Mouse (Mus musculus): Measurements from ENCODE around the gene Gata1.
"Not testable (repeated sequence)": the region's sequence is repeated elsewhere in the genome, so short reads cannot be mapped to it uniquely, and the experiment has no call there.

Gata1 gene

DNA sequence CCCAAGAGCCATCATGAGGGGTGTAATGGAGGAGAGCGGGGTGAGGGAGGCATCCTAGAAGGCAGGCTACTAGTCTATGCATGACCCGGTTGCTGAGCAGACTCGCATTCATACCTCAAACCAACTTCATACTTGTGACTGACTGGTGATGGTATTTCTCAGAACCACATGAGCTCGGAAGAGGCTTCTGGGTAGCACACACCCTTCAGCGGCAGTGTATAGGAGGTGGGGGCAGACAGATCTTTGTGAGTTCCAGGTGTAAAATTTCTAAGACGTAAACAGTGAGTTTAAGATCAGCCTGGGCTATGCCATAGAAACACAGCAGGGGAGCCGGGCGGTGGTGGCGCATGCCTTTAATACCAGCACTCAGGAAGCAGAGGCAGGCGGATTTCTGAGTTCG lies at the start of gene Gata1:
Gene Gata1 (minus strand): TSS at position 180 of the 400 bp plus-strand sequence.
- DNase-seq = no peak

DNA sequence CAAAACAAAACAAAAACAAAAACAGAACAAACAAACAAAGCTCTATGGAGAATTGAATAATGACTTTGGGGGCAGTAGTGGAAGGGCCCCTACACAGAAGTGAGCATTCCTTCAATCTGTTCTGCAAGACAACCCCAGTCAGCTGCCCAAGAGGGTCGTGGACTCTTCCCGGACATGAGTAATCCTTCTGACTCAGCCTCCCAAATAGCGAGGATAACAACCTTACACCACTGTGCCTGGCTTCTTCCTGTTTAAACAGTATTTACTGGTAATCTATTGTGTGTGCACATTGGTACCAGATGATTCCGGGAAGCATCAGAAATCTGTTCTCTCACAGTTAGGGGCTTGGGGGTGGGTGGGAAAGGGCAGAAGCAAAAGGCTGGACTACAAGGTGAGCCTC lies 48.9 kb upstream of the Gata1 start:
- no peak for DNase-seq

DNA sequence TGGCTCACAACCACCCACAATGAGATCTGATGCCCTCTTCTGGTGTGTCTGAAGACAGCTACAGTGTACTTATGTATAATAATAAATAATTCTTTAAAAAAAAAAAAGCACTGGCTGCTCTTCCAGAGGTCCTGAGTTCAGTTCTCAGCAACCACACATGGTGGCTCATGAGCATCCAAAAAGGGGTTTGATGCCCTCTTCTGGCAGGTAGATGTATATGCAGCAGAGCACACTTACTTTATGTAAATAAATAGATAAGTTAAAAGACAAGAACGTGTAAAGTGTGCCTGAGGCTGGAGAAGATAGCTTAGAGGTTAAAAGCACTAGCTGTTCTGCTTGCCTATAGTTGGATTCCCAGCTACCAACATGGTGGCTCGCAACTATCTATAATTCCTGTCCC lies 46.9 kb upstream of the Gata1 start:
- DNase-seq = no peak

DNA sequence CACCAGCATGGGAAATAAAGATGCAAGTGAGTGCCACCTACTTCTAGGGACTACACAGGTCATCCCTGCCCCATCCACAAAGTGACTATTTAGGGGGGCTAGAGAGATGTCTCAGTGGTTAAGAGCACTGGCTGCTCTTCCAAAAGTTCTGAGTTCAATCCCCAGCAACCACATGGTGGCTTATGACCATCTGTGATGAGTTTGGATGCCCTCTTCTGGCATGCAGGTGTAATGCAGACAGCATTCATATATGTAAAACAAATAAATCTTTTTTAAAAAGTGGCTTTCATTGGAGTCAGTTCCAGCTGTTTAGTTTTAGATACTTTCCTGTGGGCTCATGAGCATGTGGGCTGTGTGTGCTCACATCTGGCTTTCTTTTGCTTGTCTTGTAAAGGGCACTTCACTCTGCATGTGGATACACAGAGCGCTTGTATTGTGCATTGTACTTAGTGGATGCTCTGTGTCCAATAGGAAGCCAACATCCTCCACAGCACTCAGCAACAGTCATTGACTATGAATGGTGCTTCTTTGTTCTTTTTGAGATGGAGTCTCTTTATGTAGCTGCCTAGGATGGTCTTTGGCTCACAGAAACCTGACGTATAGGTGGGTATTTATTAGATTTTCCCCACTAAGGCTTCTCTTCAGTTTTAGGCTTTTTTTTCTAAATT lies 42.4 kb upstream of the Gata1 start:
- peak in 1 of 2 experiments; percentile 15 for DNase-seq

DNA sequence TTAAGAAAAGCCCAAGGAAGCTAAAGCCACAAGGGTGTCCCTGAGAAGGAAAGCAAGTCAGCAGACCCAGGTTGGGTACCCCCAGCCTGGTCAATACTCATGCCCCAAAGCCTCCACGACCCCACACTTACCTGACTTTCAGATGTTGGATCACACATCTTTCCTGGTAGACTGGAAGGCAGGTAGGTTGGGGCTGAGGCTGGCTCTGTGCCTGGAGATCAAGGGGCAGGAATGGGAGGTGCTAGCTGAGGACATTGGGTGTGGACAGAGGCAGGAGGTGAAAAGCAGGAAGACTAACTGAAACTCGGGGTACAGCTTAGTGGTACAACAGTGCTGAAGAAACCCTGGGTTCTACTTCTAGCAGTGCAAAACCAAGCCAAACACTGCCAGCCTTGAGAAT lies 40.4 kb upstream of the Gata1 start, which contains the start of gene Glod5:
Gene Glod5 (minus strand): TSS at position 207 of the 400 bp plus-strand sequence.
- no peak for DNase-seq

DNA sequence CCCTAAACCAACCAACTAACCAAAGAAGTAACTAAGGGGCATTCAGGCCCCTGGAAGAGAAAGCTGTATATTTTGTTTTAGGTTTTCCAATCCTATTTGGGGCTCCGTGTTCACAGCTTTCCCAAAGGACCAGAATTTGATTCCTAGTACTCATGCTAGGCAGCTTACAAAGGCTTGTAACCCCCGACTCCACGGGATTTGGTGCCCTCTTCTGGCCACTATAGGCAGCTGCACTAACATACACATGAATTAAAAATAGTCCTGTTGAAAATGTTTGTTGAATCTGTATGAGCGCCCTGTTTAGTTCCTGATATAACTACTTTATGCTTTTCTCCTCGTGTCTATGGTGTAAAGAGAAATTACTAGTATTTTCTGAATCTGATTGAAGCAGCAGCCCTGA lies 39.3 kb upstream of the Gata1 start:
- DNase-seq = peak; percentile 52 to 56

DNA sequence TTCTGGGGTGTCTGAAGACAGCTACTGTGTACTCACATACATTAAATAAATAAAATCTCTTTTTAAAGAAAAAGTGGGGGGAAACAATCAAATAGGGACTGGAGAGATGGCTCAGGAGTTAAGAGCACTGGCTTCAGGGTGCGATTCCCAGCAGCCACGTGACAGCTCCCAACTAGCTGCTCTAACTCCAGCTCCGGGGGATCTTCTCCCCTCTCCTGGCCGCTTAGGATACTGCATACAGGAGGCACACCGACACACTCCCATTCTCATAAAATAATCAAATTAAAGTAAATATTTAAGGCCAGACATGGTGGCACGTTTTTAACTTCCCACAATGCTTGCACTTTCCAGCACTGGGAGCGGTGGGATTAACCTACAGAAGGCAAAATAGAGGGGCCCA lies 37.8 kb upstream of the Gata1 start:
- DNase-seq = peak in 1 of 2 experiments; percentile 23

DNA sequence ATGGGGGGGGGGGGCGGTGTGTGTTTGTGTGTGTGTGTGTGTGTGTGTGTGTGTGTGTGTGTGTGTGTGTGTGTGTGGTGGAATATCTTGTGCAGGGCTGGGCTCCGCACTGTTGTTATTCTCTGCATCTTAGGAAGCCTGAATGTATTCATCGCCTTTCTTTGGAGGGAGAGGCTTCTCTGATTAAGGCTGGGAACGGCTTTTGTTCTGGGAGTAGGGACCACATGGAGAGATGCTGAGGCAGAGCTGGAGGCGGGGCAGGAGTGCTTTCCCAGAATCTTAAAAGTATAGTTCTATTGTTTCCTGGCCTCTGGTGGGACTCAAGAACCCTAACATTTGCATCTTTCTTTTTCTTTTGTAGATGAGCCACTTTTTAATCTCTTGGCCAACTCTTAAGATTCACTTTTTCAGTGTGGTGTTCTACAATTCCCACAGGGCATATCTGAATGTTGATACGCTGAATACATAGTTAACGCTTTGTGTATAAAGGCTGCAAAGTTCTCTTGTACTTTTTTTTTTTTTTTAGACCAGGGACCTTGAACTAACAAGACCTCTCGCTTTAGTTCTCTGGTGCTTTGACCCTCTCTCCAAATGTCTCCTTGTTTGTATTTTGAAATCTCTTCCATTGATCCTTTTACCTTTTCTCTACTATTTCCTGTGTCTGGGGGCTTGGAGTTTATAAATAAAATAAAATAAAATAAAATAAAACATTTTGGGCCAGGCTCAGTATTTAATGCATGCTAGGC lies 35.9 kb upstream of the Gata1 start:
- DNase-seq = no peak

DNA sequence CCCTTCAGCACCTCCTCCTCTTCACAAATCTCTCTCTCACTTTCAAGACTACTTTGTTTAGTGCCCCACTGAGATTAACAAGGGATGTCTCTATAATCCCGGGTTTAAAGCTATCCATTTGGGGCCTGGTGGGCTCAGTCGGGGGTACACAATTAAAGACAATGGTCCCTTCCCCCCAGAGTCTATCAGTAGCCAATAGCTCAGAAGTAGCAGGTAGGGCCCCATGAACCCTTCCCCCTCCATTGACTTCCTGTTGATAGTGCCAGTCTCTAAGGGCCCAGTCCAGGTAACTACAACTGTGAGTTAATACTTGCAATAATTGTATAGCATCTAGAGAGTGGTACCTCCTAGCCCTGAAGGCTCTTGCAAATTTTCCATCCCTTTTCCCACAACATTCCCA lies 35.3 kb upstream of the Gata1 start:
- no peak for DNase-seq

DNA sequence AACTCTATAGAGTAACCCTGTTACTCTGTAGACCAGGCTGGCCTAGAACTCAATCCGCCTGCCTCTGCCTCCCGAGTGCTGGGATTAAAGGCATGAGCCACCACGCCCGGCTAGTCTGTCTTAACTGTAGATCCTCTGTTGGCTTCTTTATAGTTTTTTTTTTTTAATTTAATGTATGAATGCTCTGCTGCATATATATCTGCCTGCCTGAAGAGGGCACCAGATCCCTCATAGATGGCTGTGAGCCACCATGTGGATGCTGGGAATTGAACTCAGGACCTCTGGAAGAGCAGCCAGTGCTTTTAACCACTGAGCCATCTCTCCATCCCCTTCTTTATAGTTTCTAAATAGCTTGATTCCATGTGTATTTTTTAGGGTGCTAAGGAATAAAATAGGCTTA lies 31.5 kb upstream of the Gata1 start:
- not testable (repeated sequence) for DNase-seq

DNA sequence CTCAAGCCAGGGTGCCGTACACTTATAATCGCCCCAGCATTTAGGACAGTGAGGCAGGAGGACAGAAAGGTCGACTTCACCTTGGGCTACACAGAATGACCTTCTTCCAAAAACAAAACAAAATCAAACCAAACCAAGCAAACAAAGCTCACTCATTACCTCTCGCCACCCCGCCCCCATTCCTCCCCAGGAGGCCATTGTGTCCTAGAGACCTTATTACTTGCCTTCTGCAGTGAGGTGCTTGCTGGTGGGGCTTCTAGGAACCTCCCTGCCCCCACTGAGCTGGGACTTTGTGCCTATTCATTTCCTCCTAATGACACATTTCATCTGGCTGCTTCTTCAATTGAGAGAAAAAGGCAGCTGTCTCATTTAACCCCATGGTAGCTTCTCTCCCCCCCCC lies 30.7 kb upstream of the Gata1 start:
- DNase-seq = no peak

DNA sequence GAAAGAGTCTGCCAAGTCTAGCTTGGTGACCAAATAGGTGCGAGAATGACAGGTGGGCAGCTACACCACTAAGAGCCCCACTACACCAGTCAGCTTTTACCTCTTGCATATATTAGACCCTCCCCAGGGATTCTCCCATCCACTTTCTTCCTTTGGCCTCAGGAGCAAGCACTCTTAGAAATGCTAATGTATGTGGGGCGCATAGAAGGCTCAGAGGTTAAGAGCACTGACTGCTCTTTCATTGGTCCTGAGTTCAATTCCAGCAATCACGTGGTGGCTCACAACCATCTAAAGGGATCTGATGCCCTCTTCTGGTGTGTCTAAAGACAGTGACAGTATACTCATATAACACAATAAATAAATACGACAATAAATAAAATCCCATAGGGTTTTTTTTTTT lies 25.1 kb upstream of the Gata1 start:
- DNase-seq = no peak

DNA sequence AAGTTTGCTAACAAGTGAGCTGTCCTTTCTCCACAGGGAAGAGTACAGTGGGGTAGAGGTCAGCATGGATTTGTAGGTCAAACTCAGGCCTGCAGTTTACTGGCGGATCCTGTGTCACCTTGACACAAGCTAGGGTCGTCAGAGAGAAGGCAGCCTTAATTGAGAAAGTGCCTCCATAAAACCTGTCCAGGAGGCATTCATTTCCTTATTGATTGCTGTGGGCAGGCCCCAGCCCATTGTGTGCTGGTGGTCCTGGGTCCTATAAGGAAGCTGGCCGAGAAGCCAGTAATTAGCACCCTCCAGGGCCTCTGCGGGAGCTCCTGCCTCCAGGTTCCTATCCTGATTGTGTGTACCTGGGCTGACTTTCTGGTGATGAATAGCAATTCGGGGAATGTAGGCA lies 24.1 kb upstream of the Gata1 start:
- no peak for DNase-seq

DNA sequence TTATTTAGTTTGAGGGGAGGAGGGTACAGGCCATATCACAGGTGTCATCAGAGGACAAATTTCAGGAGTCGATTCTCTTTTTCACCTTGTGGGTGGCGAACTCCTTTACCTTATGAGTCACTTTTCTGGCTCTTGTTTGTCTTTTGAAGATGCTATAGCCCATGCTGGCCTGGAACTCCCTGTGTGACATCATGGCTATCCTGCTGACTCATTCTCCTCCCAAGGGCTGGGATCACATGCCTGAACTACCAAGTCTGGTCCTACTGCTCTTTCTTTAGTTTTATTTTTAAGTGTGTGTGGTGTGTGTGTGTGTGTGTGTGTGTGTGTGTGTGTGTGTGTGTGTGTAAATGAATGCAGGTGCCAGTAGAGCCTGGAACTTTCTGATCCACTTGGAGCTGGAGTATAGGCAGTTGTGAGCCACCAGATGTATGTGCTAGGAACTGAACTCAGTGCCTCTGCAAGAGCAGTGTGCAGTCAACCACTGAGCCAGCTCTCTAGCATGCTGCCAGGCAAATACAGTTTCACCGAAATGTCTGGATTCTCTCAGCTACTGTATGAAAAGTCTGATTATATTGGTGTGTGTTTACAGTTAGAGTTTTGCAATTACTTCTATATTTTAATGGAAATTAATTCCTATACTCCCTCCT lies 22.8 kb upstream of the Gata1 start:
- DNase-seq = no peak

DNA sequence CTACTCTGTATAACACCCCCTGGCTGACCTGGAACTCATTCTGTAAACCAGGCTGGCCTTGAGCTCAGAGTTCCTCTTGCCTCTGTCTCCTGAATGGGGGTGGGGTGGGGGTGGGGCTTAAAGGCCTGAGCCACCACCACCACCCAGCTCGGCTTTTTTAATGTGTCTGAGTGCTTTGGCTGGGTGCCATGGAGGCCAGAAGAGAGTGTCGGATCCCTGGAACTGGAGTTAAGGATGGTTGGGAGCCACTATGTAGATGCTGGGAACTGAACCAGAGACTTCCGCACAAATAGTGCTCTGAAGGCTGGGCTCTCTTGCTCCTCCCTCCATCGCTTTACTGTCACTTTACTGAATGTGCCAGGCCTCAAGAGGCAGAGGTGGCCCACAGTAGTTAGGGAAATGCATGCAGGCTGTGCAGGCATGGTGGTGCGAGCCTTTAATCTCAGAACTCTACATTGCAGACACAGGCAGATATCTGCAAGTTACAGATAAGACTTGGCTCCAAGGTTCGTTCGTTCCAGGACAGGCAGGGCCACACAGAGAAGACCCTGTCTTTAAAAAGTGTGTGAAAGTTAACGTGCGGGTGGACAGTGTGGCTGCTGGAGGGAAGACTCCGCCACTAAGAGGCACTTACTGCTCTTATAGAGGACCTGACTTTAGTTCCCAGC lies 15.3 kb upstream of the Gata1 start:
- no peak for DNase-seq

DNA sequence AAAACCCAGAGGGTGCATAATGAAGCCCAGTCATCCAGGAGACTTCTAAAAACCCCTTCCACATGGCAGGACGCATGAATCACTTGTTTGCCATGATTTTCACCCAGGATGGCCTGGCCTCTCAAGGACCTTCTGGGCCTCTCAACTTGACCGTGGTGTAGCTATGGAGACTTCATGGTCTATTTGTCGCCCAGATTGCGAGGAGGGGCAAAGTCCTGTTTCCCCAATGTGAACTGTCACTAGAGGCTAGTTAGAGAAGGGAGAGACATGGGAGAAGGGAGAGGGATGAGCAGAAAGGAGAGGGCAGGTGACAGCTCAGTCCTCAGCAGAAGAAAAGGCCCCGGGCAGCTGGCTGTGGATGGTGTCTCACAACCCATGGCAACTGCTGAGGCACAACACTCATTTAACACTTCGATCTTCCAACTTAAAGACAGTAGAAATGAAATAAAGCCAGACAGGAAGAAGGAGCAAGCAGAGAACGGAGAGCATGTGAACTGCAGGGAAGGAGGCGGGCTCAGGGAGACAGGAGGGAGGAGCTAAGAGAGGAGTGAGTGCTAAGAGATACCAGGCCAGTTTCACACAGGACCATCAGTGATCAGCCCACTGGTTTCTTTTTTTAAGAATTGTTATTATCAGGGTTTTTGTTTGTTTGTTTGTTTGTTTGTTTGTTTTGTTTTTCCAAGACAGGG lies 14.7 kb upstream of the Gata1 start:
- no peak for DNase-seq

DNA sequence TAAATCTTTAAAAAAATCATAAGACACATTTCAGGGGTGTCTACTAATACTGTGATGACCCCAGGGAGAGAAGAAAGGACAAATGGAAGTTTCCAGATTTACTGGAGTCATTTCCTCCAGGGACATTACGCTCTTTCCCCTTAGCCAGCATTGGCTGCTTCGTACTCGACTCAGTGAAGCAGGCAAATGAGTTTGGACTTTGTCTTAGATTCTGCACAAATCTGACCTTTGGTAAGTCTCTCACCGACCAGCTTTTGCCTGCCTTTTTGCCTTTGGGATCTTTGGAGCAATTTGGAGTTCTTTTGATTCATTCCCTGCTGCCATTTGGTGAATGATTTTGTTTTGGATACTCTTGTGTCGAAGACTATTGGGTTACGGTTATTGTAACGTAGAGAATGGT lies 3.5 kb upstream of the Gata1 start:
- DNase-seq = no peak

DNA sequence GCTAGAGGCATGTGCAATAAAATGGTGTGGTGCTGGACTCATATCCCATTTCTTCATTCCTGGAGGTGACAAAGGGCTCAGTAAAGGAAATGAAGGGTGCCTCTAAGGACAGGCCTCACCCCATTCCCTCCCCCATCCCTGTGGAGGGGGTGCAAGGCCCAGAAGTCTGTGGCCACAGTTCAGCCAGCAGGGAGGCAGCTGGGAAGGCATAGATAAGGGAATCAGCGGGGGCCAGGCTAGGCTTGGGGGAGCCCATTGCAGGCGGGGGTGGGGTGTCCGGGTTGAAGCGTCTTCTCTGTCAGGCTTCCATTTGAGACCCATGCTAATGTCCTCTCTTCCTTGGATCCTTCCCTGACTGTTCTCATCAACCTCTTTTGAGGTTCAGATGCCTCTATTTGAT lies 6.6 kb downstream of the Gata1 start:
- DNase-seq = no peak

DNA sequence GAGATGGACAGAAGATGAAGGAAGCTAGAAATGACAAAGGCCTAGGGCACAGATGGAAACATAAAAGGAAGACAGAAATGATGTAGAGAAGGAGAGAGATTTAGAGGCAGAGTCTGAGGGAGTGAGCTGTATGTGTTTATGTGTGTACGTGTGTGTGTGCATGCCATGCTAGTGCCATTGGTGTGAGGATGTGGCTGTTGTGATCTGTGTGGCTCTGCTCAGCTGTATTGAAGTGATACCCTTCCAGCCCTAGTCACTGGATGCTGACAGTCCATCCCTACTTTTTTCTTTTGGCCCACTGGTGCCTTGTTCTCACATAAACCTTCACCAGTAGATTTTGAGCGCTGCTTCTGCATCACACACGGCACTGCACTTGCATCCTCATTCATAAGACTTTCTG lies 9.0 kb downstream of the Gata1 start:
- no peak for DNase-seq

DNA sequence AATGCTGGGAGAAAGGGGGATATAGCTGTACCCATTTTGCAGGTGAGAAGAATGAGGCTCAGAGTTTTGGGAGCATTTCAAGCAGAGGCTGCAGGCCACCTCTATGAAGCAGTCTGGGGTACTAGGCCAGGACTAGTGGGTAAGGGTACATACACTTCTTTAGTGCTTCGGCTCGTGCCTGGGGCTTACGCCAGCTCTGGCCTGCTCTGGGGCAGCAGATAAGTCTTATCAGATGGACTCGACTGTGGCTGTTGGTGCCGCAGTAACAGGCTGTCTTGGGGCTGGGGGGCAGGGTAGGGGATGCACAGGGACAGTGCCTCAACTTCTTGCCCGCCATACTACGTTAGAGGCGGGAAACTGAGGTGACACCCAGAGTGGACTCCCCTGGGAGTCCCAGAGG lies 9.6 kb downstream of the Gata1 start:
- DNase-seq = no peak

DNA sequence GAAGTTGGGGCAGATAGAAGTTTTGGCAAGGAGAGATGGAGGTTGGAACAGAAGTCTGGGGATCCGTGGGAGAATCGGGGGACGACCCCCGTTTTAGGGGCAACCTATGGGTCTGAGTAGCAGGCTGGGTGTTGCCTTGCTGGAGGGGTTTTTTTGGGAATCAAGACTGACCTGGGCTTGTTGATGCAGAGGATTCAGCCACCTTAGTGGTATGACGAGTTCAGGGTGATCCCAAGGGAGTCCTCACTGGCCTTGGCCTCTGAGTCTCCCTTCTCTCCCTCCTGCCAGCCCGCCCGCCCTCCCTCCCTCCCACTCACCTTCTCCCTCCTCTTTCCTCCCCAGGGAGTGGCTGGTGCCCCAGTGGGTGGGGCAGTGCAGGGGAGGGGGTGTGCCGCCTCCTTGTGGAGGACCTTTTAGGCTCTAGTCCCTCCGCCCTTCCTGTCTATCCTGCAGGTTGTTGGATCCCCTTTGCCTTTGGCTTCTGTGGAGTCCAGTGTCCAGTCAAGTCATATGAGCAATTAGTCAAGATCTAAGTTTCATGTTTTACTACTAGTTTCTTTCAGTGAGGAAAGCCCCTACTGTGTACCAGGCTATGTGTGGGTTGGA lies 10.2 kb downstream of the Gata1 start:
- DNase-seq = no peak

DNA sequence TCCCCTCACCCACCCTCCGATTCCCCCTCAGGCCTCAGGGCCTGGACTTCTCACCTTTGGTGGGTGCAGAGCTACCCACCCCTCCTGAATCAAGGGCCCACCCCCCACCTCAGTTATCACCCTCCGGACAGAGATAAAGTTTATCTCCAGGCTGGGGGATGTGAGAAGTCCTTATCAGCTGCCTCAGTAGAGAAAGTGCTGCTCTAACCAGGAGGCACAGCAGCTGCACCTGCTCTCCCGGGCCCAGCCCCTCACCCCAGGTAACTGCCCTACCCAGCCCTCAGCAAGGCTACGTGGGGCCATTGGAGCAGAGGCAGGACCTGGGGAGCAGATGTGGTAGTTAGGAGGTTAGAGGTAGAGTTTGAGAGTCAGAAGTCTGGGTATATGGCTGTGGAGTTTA lies 11.7 kb downstream of the Gata1 start:
- DNase-seq = no peak
